Mouse (Mus musculus) testis, adult 2 months (tissue): ENCODE data around the gene Rab28.

ENCODE experiments used
- CTCF ChIP-seq: fragments of 200-500 bp; IDR thresholded peaks from 2 replicates; pipeline ENCODE4 v1.5.1; 2012; ENCODE audit warnings: low read depth, mild to moderate bottlenecking, inconsistent platforms, low read length, moderate library complexity; ENCODE audit not compliant: control insufficient read depth, insufficient read depth, insufficient replicate concordance
- POLR2A ChIP-seq: fragments of 200-500 bp; IDR thresholded peaks from 2 replicates; pipeline ENCODE4 v1.6.1; 2012; ENCODE audit warnings: low read depth, mild to moderate bottlenecking, inconsistent platforms, low read length, moderate library complexity; ENCODE audit not compliant: control insufficient read depth

DNA sequence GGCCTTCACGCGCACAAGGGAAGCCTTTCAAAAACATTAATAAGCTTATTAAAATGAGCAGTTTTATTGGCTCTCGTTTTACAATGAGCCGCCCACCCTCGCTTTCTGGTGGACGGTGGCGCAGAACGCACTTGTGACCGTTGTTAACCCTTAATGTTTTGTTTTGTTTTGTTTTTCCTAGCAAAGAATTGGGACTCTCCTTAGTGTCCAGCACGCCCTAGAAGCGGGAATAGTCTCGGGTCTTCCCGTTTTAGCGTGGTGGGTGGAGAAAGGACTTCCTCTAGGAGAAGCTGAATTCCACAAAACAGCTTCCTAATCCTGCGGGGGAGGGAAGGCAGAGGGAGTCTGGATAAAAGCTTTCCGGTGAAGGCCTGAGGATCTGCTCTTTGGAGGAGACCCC lies 46.9 kb upstream of the Rab28 start:
- TF ChIP-seq POLR2A (no peak), CTCF (no peak)
